In the genomic region with DNA sequence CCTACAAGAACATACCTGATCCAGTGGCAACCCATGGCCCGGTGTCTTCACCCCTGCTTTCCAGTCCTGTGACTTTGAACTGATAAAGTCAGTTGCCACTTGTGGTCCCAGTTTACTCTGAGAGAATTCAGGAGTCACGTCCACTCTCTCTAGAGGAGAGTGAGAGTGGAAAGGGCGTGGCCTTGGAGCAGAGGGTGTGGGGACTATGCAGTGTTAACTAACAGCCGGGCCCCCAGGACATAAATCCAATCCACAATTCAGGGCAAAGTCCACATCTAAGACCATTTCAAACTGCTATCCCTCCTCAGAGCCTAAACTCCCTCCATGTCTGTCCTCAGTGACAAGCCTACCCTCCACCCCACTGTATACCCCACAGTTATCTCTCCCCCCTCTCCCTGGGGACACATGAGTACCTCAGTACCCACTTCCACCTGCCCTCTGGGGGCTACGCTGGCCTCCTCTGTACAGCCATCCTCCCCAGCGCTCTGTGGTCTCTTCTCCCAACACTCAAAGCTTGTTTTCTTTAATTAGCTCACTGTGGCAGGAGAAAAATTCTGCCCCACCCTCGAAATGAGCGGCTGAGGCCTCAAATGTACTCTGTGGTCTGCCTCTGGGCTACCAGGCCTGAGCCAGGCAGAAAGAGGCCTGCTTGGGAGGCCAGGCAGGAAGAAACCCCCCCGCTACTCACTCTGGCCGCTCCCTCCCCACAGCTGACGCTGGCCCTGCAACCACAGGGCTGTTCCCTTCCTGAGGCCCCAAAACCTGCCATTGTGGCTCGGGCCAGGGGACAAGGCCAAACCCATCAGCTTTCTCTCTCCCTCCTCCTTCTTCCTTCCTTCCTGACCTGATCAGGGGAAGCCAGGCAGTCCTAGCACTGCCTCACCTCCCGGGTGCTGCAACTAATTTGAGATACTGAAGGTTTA, we compare ENCODE assay signal across 8 mouse cellular contexts. TPM values are rescaled to one million over a fixed set of nuclear protein-coding genes. Genes with fewer than 3 reads are reported as not detected.
DNase-seq lines count a peak whose midpoint lies in the region; ATAC-seq lines count a peak whose summit lies in the region.

No protein-coding gene starts in this region.

- H3K27me3 ChIP-seq in heart, embryonic 14.5 days (ENCODE audit: control insufficient read depth, insufficient read depth, low read length): no peaks in the 10 kb centered on the region
- no peaks in the 10 kb centered on the region for H3K27me3 ChIP-seq in liver, embryonic 12.5 days (replicated peaks)
- H3K27me3 ChIP-seq in stomach, embryonic 15.5 days (replicated peaks): no peaks in the 10 kb centered on the region

- peak overlapping the region; percentile 83 to 89 for H3K27ac ChIP-seq in heart, embryonic 14.5 days (replicated peaks in 1 of 2; ENCODE audit: control insufficient read depth in 1 of 2, insufficient read depth in 1 of 2, low read depth in 2 of 2, low read length in 2 of 2)
- peak overlapping the region; percentile 77 for H3K27ac ChIP-seq in liver, embryonic 12.5 days
- H3K27ac ChIP-seq in stomach, embryonic 15.5 days: peak overlapping the region; percentile 85

- intact Hi-C loops in left cerebral cortex, postnatal 25 days (cut with DNase I): no loop called here

- DNase-seq in gastrocnemius, adult 18-20 months (ENCODE audit: low spot score): peak; percentile 49
- DNase-seq in gastrocnemius, adult 8-10 months (ENCODE audit: low spot score in 2 of 2): no peak
- no peak for DNase-seq in layer of hippocampus, adult 11-12 months (ENCODE audit: low spot score)
- DNase-seq in left cerebral cortex, postnatal 25 days (ENCODE audit: low spot score in 2 of 2): no peak

- 25% methylated on average over 13 of the region's 13 CpGs for WGBS in heart, embryonic 14.5 days
- WGBS in liver, embryonic 12.5 days (ENCODE audit: insufficient replicate concordance): 19% methylated on average over 13 of the region's 13 CpGs
- WGBS in stomach, embryonic 15.5 days: 43% methylated on average over 13 of the region's 13 CpGs

- H3K36me3 ChIP-seq in heart, embryonic 14.5 days (ENCODE audit: control insufficient read depth, insufficient read depth, low read length): no peaks in the 10 kb centered on the region
- no peaks in the 10 kb centered on the region for H3K36me3 ChIP-seq in liver, embryonic 12.5 days
- no peaks in the 10 kb centered on the region for H3K36me3 ChIP-seq in stomach, embryonic 15.5 days

- H3K9me3 ChIP-seq in heart, embryonic 14.5 days (ENCODE audit: control insufficient read depth, low read length): no peaks in the 10 kb centered on the region
- H3K9me3 ChIP-seq in liver, embryonic 12.5 days (replicated peaks): no peaks in the 10 kb centered on the region
- H3K9me3 ChIP-seq in stomach, embryonic 15.5 days: no peaks in the 10 kb centered on the region

- H3K4me1 ChIP-seq in heart, embryonic 14.5 days (ENCODE audit: control insufficient read depth in 2 of 2, insufficient read depth in 2 of 2, low read length in 2 of 2): peaks cover 49 to 74% of the 10 kb centered on the region in 2 experiments
- peaks cover 59% of the 10 kb centered on the region for H3K4me1 ChIP-seq in liver, embryonic 12.5 days
- H3K4me1 ChIP-seq in stomach, embryonic 15.5 days: peaks cover 41% of the 10 kb centered on the region

- no peak overlapping the region for H3K4me3 ChIP-seq in heart, embryonic 14.5 days (ENCODE audit: control insufficient read depth in 1 of 2, insufficient read depth in 1 of 2, low read depth in 1 of 2, low read length in 2 of 2)
- H3K4me3 ChIP-seq in liver, embryonic 12.5 days: no peak overlapping the region
- H3K4me3 ChIP-seq in stomach, embryonic 15.5 days (replicated peaks): no peak overlapping the region

- ATAC-seq in activated CD4-positive, CD25-positive, alpha-beta regulatory T cell, adult 4 months: peak; percentile 12
- peak; percentile 34 for ATAC-seq in heart, embryonic 14.5 days (ENCODE audit: insufficient number of reproducible peaks, insufficient read depth, low FRiP score, low read depth)
- ATAC-seq in liver, embryonic 12.5 days: peak; percentile 79
- ATAC-seq in stomach, embryonic 15.5 days (ENCODE audit: insufficient read depth, low FRiP score, low read depth): peak; percentile 52

- peak overlapping the region; percentile 71 for H3K9ac ChIP-seq in heart, embryonic 14.5 days (ENCODE audit: low read length)
- peak overlapping the region; percentile 43 for H3K9ac ChIP-seq in liver, embryonic 12.5 days
- H3K9ac ChIP-seq in stomach, embryonic 15.5 days: no peak overlapping the region

- H3K4me2 ChIP-seq in heart, embryonic 14.5 days (ENCODE audit: low read length): peak overlapping the region; percentile 25
- H3K4me2 ChIP-seq in liver, embryonic 12.5 days: peak overlapping the region; percentile 39
- peak overlapping the region; percentile 11; the same call in 1 of the 2 replicates for H3K4me2 ChIP-seq in stomach, embryonic 15.5 days

RNA-seq across cellular contexts. Expression of gene Smad3, which starts 31.4 kb away (rescaled TPM):
- 10 to 100 TPM; 56.8 to 76.4 TPM for total RNA-seq in gastrocnemius, adult 18-20 months (2021)
- total RNA-seq in gastrocnemius, adult 8-10 months (2022): 10 to 100 TPM; 44.2 to 62.0 (median 46.1) TPM
- 10 to 100 TPM; 15.0 to 16.8 TPM for polyA plus RNA-seq in activated CD4-positive, CD25-positive, alpha-beta regulatory T cell, adult 4 months (2017; shearing (Covaris generic))
- 7.6 and 10.4 TPM in 2 replicates for polyA plus RNA-seq in heart, embryonic 14.5 days (2014; fragmentation: Nextera tagmentation; extraction: Ambion mirVana)
- polyA plus RNA-seq in liver, embryonic 12.5 days (2016; fragmentation: Nextera tagmentation; extraction: Ambion mirVana): 5.8 and 7.2 TPM in 2 replicates
- polyA plus RNA-seq in stomach, embryonic 15.5 days (2015; fragmentation: Nextera tagmentation; extraction: Ambion mirVana): 17.5 and 19.6 TPM in 2 replicates
- 10 to 100 TPM; 55.3 to 67.5 TPM for total RNA-seq in left cerebral cortex, postnatal 25 days (2021)

Comparison
In these comparisons a context has a peak if more than half of its experiments do, and no peak if none do; other contexts are left out.
1. ATAC-seq: peak in every context shown above with its lines; median percentile 79 in liver, embryonic 12.5 days; 52 in stomach, embryonic 15.5 days; 34 in heart, embryonic 14.5 days; 12 in activated CD4-positive, CD25-positive, alpha-beta regulatory T cell, adult 4 months.